Mouse (Mus musculus) neural tube, embryonic 13.5 days (tissue): Measurements from ENCODE around the gene Hist1h4f. TPM values are rescaled to one million over a fixed set of nuclear protein-coding genes. Genes with fewer than 3 reads are reported as not detected.
"Not testable (repeated sequence)": the region's sequence is repeated elsewhere in the genome, so short reads cannot be mapped to it uniquely, and the experiment has no call there.

ENCODE experiments used
- ATAC-seq: fragments of 200-750 bp; cut with Nextera tagmentation; 2 replicates; pipeline ENCODE4 v1.8.0; 2017; ENCODE audit warnings: low read depth, mild to moderate bottlenecking, moderate TSS enrichment, moderate library complexity
- H3K27ac ChIP-seq: fragments of 300-500 bp; sonication (generic); replicated peaks from 2 replicates; pipeline ENCODE4 v1.5.1; 2015; ENCODE audit warnings: moderate library complexity, mild to moderate bottlenecking, inconsistent platforms
- H3K27me3 ChIP-seq: fragments of 300-500 bp; sonication (generic); 2 replicates; pipeline ENCODE4 v1.6.1; 2015; ENCODE audit warnings: mild to moderate bottlenecking, inconsistent platforms
- H3K36me3 ChIP-seq: fragments of 300-500 bp; sonication (generic); 2 replicates; pipeline ENCODE4 v1.6.1; 2015; ENCODE audit warnings: mild to moderate bottlenecking, inconsistent platforms
- H3K4me1 ChIP-seq: fragments of 300-500 bp; sonication (generic); replicated peaks from 2 replicates; pipeline ENCODE4 v1.6.1; 2015; ENCODE audit warnings: inconsistent platforms
- H3K4me2 ChIP-seq: fragments of 300-500 bp; sonication (generic); 2 replicates; pipeline ENCODE4 v1.6.1; 2015; ENCODE audit warnings: inconsistent platforms, mild to moderate bottlenecking, moderate library complexity
- H3K4me3 ChIP-seq: fragments of 300-500 bp; sonication (generic); 2 replicates; pipeline ENCODE4 v1.5.1; 2015; ENCODE audit warnings: mild to moderate bottlenecking, inconsistent platforms
- H3K9ac ChIP-seq: fragments of 300-500 bp; sonication (generic); 2 replicates; pipeline ENCODE4 v1.6.1; 2015; ENCODE audit warnings: moderate library complexity, mild to moderate bottlenecking, inconsistent platforms
- H3K9me3 ChIP-seq: fragments of 300-500 bp; sonication (generic); 2 replicates; pipeline ENCODE4 v1.6.1; 2016; ENCODE audit warnings: inconsistent platforms
- WGBS: fragments of 180-500 bp; shearing (Covaris S2); methylation state at CpG from one replicate; pipeline ENCODE4 v1.1.7; 2015; 5-methylcytosine and 5-hydroxymethylcytosine counted together
- polyA plus RNA-seq: library from polyadenylated mRNA; unstranded; fragments of >200 nt; fragmentation: Nextera tagmentation; extraction: Ambion mirVana; gene quantifications from 2 replicates; pipeline ENCODE4 v1.2.1, GENCODE M21; 2015

The Hist1h4f gene
- polyA plus RNA-seq, 1 experiment from 2014 or later, result not detected

DNA sequence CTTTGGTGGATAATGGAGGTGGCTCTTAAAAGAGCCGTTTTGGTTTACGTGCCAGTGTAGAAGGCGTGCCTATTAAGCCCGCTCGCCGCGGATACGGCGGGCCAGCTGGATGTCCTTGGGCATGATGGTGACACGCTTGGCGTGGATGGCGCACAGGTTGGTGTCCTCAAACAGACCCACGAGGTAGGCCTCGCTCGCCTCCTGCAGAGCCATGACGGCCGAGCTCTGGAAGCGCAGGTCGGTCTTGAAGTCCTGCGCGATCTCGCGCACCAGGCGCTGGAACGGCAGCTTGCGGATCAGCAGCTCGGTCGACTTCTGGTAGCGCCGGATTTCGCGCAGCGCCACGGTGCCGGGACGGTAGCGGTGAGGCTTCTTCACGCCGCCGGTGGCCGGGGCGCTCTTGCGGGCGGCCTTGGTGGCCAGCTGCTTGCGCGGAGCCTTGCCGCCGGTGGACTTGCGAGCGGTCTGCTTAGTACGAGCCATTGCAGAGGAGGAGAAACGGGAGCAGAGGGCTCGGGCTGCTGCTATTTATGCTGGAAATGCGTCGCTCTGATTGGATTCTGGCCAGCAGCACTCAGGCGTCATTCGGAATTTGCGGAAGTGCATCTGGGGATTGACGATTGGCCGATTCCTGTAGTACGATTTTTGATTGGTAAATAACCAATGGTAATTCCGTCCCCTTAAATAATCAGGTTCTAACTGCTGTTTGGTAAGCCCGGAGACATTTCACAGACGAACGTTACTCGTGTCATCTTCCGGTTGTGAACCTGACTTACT lies 10.6 kb upstream of the Hist1h4f start, which contains the start of gene Hist1h3e:
Gene Hist1h3e, minus strand, starts transcription at position 487 of the 777 bp plus-strand sequence.
- ATAC-seq, result peak; percentile 96
- not testable (repeated sequence) for H3K27me3 ChIP-seq, H3K9me3 ChIP-seq, H3K4me1 ChIP-seq, H3K36me3 ChIP-seq
- Histone ChIP-seq H3K4me3 (peak within 1 kb of the TSS; percentile 45), H3K9ac (peak within 1 kb of the TSS; percentile 75), H3K27ac (peak within 1 kb of the TSS; percentile 98), H3K4me2 (peak within 1 kb of the TSS; percentile 75)
- WGBS, result under 1% methylated on average over 47 of the region's 67 CpGs

DNA sequence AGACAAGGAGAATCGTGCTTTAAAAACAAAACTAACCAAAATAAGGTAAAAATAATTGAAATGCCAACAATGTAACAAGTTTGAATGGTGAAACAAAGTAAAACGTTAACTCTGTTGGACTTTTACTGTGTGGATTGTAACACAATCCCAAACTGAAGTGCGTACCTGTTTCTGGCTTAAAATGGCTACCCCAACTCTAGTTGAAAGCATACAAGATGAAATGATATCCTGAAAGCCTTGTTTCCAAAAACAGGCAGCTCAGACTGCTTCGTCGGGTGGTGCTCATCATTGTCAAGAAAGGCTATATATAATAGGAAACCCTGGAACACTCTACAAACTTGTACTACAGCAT lies 10.1 kb upstream of the Hist1h4f start:
- Histone ChIP-seq H3K4me2 (peak overlapping the region; percentile 75), H3K4me3 (peak overlapping the region; percentile 45), H3K9ac (peak overlapping the region; percentile 74), H3K27ac (peak overlapping the region; percentile 98)
- not testable (repeated sequence) for H3K36me3 ChIP-seq, H3K9me3 ChIP-seq, ATAC-seq, H3K4me1 ChIP-seq, H3K27me3 ChIP-seq
- 0% methylated on average over 2 of the region's 5 CpGs for WGBS

DNA sequence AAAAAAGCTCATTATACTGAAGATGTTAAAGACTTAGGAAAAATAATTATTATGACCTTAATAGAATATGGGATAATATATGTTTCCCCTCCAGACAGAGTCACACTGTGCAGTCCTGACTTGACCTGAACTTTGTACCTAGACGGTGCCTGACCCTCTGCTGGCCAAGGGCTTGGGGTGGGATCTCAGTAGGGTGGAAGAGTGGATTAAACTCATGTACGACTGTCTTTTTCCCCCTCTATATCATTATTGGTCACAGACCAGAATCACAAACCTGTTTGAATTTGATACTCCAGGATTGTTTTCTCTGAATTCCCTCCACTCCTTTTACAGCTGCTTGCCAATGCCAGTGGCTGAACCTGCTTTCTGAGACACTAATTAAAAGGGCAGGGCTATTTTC lies 9.3 kb upstream of the Hist1h4f start:
- not testable (repeated sequence) for H3K9ac ChIP-seq, H3K27ac ChIP-seq, H3K9me3 ChIP-seq, H3K4me3 ChIP-seq, ATAC-seq, H3K36me3 ChIP-seq, H3K27me3 ChIP-seq
- H3K4me1 ChIP-seq, result peaks cover 13% of the 10 kb centered on the region
- WGBS, result 22% methylated on average over 2 of the region's 2 CpGs
- H3K4me2 ChIP-seq, result peak overlapping the region; percentile 26; the same call in 1 of the 2 replicates

DNA sequence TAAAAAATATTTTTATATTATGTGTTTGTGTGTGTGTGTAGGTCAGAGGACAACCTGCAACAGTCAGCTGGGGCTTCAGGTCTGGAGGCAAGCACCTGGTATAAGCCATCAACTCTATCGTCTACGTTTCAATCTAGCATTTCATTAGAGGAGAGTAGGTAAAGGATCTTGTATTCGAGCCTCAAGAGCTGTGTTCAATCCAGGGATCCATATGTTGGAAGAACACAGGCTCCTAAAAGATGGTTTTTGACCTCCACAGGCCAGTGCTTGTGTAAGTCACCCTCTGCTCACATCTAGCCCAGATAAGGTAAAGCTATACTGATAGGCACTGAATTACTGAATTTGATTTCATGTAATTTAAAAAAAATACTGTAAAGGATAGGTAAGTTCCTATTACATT lies 5.5 kb upstream of the Hist1h4f start:
- Histone ChIP-seq H3K4me2 (no peak overlapping the region; the same call in 1 of the 2 replicates), H3K4me1 (peaks cover 32% of the 10 kb centered on the region), H3K36me3 (no peaks in the 10 kb centered on the region), H3K4me3 (no peak overlapping the region), H3K27me3 (no peaks in the 10 kb centered on the region), H3K9me3 (no peaks in the 10 kb centered on the region), H3K27ac (no peak overlapping the region), H3K9ac (0 out of 2 replicates have a peak overlapping the region, but pooled peaks have one; percentile 13)
- 81% methylated on average over 3 of the region's 3 CpGs for WGBS
- no peak for ATAC-seq

DNA sequence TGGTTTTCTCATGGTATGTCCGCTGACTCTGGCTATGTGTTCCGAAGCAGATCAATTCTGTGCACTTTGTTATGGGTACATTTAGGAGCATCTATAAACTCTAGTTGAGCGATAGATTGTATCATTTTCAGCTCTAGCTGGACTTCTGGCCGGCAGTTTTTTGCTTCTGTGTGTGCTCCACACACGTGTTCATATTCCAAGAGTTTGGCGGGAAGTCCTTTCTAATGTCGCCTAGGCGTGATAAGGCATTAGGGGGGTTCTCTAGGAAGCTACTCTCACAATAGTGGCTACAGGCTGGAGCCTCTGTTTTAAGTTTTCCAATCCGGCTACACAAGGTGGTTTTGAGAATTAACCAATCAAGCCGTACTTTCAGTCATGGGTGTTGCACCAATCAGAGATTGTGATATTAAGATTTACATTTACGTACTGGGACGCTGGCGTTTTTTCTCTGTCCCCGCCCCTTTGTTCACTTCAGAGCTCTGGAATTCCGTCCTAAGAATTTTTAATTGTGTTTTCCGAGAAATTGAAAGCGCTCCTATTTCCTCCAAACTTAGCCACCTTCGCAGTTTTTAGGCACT lies 4.5 kb upstream of the Hist1h4f start:
- Histone ChIP-seq H3K4me1 (peaks cover 34% of the 10 kb centered on the region), H3K36me3 (no peaks in the 10 kb centered on the region), H3K9me3 (no peaks in the 10 kb centered on the region), H3K4me2 (peak overlapping the region; percentile 100), H3K27me3 (no peaks in the 10 kb centered on the region), H3K27ac (peak overlapping the region; percentile 93), H3K4me3 (peak overlapping the region; percentile 53), H3K9ac (peak overlapping the region; percentile 82)
- ATAC-seq, result peak; percentile 82
- WGBS, result under 1% methylated on average over 18 of the region's 18 CpGs

DNA sequence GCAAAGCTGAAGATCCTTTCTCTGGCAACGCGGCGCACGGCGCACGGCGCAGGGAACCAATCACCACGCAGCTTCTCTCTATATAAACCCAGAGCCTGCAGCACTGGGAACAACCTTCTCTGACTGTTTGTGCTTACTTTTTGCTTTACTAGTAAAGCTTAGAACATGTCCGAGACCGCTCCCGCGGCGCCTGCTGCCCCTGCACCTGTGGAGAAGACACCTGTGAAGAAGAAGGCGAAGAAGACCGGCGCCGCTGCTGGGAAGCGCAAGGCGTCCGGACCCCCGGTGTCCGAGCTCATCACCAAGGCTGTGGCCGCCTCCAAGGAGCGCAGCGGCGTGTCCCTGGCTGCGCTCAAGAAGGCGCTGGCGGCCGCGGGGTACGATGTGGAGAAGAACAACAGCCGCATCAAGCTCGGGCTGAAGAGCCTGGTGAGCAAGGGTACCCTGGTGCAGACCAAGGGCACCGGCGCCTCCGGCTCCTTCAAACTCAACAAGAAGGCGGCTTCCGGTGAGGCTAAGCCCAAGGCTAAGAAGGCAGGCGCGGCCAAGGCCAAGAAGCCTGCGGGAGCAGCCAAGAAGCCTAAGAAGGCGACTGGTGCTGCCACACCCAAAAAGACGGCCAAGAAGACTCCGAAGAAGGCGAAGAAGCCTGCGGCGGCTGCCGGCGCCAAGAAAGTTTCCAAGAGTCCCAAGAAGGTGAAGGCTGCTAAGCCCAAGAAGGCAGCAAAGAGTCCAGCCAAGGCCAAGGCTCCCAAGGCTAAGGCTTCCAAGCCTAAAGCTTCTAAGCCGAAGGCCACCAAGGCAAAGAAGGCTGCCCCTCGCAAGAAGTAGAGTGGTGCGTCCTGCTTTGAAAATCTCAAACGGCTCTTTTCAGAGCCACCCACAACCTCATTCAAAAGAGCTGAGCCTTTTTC lies 3.7 kb upstream of the Hist1h4f start:
- Histone ChIP-seq H3K4me1 (peaks cover 36% of the 10 kb centered on the region), H3K9me3 (no peaks in the 10 kb centered on the region), H3K9ac (peak overlapping the region; percentile 82), H3K4me3 (peak overlapping the region; percentile 53), H3K27ac (peak overlapping the region; percentile 93), H3K27me3 (no peaks in the 10 kb centered on the region), H3K4me2 (peak overlapping the region; percentile 100), H3K36me3 (no peaks in the 10 kb centered on the region)
- peak; percentile 83 for ATAC-seq
- under 1% methylated on average over 54 of the region's 54 CpGs for WGBS

DNA sequence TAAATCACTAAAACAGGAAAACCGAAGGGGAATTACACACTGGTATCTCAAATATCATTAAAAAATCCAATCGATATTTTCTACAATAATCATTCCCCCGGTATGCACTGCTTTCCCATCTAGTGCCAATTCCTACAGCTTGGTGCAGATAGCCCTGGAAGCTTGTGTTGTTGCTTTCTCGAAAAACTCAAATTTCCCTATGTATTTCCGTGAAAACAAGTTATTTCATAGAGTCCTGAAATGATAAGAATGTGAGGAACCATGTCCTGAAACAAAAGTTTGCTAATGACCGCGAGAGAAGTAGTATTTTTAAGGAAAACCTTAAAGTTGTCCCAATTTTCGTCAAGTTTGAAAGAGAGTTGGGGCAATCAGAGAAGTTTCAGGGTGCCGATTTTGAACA lies 2.9 kb upstream of the Hist1h4f start:
- Histone ChIP-seq H3K4me1 (peaks cover 36% of the 10 kb centered on the region), H3K27ac (peak overlapping the region; percentile 93), H3K4me2 (peak overlapping the region; percentile 100), H3K36me3 (no peaks in the 10 kb centered on the region), H3K27me3 (no peaks in the 10 kb centered on the region), H3K9me3 (no peaks in the 10 kb centered on the region), H3K9ac (peak overlapping the region; percentile 82), H3K4me3 (peak overlapping the region; percentile 53)
- no peak for ATAC-seq
- 25% methylated on average over 9 of the region's 9 CpGs for WGBS

DNA sequence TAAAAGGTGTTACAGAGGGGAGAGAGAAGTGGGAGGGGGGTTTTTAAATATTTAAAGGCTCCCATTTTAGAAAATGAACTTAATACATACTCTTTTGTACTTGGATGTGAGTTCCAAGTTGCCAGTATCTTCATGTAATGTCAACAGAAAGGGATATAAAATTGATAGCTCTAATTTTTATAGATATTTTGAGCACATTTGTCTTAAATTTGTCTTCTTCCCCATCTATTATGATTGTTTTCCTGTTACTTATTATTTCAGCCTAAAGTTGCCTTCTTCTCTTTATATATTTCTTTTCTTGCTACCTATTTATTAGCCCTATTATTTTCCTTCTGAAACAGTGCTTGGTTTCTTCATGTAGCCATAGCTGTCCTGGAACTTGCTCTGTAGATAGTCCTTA lies 1.5 kb upstream of the Hist1h4f start, which contains the start of gene Hist1h1d:
Gene Hist1h1d, plus strand, starts transcription at position 301 of the 400 bp plus-strand sequence.
- Histone ChIP-seq H3K4me1 (peaks cover 36% of the 10 kb centered on the region), H3K4me2 (peak within 1 kb of the TSS; percentile 100), H3K4me3 (no peak within 1 kb of the TSS), H3K36me3 (no peaks in the 10 kb centered on the region), H3K9ac (peak within 1 kb of the TSS; percentile 82; the same call in 1 of the 2 replicates), H3K27ac (peak within 1 kb of the TSS; percentile 93), H3K9me3 (no peaks in the 10 kb centered on the region), H3K27me3 (no peaks in the 10 kb centered on the region)
- no peak for ATAC-seq

DNA sequence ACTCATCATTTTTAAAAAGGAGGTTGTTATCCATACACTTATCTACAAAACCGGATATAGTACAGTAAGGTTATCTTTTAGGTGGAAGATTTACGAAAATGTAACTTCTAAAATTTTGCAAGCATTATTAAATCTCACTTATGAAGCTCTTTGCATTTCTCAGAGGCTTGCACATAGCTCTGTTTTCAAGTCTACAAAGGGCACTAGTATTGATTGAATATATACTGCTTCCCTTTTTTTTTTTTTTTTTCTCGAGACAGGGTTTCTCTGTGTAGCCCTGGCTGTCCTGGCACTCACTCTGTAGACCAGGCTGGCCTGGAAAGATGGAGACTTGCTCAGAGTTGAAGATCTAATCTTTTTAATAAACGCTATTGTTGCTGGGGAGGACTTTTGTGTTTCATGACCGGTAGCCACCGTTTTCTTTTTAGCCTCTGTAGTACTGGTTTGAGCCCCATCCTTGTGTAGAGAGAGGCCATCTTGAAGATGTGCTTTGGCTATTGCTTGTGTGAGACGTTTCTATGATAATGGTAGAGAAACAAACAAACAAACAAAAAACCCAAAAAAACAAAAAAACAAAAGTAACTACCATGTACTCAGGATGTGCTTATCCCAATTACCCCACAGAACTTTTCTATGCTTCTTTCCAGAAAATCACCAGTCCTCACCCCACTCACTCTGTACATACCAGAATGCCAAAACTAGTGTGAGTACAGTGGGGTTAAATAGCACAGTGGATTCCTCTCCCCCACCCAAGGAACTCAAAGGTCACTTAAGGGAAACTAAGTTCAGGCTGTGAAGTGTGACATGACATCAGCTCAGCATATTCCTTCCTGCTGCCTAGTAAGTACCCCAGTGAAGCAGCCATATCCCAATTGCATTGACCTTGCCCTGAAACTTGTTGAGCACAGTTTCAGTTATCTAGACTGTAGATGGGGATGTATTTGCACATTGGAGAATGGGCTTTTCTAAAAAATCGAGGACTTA lies 775 bp upstream of the Hist1h4f start:
- H3K27me3 ChIP-seq, result no peaks in the 10 kb centered on the region
- H3K27ac ChIP-seq, result peak overlapping the region; percentile 90
- H3K36me3 ChIP-seq, result no peaks in the 10 kb centered on the region
- ATAC-seq, result no peak
- 50% methylated on average over 8 of the region's 8 CpGs for WGBS
- 0 out of 2 replicates have a peak overlapping the region, but pooled peaks have one; percentile 69 for H3K9ac ChIP-seq
- peak overlapping the region; percentile 46 for H3K4me3 ChIP-seq
- H3K4me2 ChIP-seq, result peak overlapping the region; percentile 65
- H3K4me1 ChIP-seq, result peaks cover 36% of the 10 kb centered on the region
- no peaks in the 10 kb centered on the region for H3K9me3 ChIP-seq

DNA sequence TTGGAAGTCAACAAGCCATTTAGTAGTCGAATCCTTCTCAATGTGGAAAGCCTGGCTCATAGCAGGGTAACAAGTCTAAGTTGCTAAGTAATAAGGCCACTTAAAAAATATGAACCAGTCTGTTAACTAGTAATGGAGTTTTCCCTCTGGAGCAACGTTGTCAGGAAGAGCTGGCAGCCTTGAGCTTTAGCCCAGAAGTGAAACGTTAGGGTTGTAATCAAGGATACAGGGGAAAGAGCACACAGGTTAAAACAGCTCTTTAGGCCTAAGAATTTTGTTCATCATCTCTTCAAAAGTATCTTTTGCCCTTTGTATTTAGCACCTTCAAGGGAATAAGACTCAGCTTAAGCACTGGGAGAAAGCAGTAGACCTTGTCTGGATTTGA lies 695 bp downstream of the Hist1h4f start:
- no peaks in the 10 kb centered on the region for H3K9me3 ChIP-seq
- peaks cover 27% of the 10 kb centered on the region for H3K4me1 ChIP-seq
- 3% methylated on average over 3 of the region's 3 CpGs for WGBS
- peak overlapping the region; percentile 90 for H3K27ac ChIP-seq
- no peak for ATAC-seq
- peak overlapping the region; percentile 69 for H3K9ac ChIP-seq
- peak overlapping the region; percentile 46 for H3K4me3 ChIP-seq
- no peaks in the 10 kb centered on the region for H3K27me3 ChIP-seq
- H3K4me2 ChIP-seq, result peak overlapping the region; percentile 65
- no peaks in the 10 kb centered on the region for H3K36me3 ChIP-seq

DNA sequence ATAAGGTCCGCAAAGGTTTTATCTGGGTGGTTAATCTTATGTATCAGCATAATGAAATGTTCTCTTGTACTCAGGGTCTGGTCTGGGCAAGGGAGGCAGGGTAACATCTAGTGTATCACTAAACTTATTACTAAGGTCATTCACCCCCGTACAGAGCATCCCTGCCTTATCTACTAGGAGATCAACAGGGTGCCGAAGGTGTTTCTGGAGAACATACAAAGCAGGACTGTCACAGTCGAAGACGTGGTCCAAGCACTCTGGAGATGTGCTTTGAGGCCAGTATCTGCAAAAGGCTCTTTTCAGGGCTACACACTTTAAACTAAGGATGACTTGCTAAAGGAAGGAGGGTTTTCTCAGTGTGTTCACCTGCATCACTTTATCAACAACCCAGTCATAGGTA lies 4.8 kb downstream of the Hist1h4f start:
- no peaks in the 10 kb centered on the region for H3K36me3 ChIP-seq
- no peaks in the 10 kb centered on the region for H3K9me3 ChIP-seq
- no peak overlapping the region for H3K4me3 ChIP-seq
- no peaks in the 10 kb centered on the region for H3K27me3 ChIP-seq
- no peak overlapping the region for H3K9ac ChIP-seq
- H3K4me2 ChIP-seq, result no peak overlapping the region
- 84% methylated on average over 5 of the region's 5 CpGs for WGBS
- no peak overlapping the region for H3K27ac ChIP-seq
- no peak for ATAC-seq
- peaks cover 12% of the 10 kb centered on the region for H3K4me1 ChIP-seq
